Mouse (Mus musculus) erythroblast, embryonic 14.5 days (primary cell): ENCODE measurements around the gene Mrpl21.

ENCODE experiments used
- GATA1 ChIP-seq: IDR thresholded peaks from 2 replicates; pipeline ENCODE4 v1.6.1; 2012; ENCODE audit warnings: low read length, inconsistent platforms, mixed read lengths
- TAL1 ChIP-seq: IDR thresholded peaks from 3 replicates; pipeline ENCODE4 v1.6.1; 2012; ENCODE audit warnings: low read length, inconsistent platforms, mixed read lengths

DNA sequence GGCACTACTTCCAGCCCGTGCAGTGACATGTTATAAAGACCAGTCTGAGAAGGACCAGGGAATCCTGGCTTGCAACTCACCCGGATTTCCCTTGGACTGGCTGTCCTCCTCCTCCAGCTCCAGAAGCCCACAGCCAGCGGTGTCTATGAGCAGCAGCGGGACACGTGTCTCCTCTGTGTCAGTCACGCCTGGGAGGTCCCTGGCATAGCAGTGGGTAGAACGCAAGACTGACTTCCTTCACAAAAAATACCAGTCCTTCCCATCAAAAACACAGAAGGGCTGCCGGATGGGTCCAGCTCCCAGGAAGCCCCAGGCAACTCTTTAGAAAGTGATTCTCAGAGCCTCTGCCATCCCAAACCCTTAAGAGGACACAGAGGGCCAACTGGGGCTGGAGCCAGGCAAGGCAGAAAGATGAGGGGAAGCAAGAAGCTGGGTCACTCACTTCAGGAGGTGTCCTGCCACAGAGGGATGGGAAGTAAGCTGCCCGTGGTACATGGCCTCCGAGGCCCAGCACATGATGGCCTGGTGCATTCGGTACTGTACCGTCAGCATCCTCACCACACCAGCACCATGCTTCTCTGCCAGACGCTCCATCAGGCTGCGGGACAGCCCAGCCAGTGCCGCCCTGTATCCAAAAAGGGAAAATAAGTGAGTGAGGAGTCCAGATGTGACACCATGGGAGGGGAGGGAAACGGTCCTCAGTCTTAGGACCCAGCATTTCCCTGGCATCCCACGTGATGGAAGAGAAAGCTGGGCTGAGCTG, 14.3 kb upstream of the Mrpl21 start:
- TF ChIP-seq GATA1 (no peak), TAL1 (no peak)
